Mouse (Mus musculus) fibroblast of lung, adult 2 months (primary cell): ENCODE data around the gene Hoxa3.

ENCODE experiments used
- DNase-seq: peaks from one replicate; pipeline ENCODE4 v3.0.0-alpha.2; 2011; ENCODE audit warnings: low read depth

Gene Hoxa3

DNA sequence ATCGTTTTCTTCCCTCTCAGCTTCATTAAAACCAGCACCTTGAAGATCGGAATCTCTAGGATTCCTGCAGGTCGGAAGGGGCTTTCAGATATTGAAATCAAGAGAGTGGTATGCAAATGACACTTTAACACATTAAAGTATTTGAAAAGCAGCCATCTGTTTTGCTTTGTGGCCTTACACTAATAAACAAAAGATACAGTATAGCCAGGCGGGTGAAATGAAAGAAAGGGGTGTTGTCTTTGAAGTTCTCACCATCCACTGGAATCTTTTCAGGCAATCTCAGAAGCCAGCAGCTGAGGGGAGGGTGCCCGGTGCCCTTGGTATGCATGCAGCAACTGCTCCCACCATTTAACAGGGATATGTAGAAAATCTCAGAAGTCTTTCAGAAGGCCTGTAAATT lies 59.1 kb downstream of the Hoxa3 start:
- DNase-seq, result no peak

DNA sequence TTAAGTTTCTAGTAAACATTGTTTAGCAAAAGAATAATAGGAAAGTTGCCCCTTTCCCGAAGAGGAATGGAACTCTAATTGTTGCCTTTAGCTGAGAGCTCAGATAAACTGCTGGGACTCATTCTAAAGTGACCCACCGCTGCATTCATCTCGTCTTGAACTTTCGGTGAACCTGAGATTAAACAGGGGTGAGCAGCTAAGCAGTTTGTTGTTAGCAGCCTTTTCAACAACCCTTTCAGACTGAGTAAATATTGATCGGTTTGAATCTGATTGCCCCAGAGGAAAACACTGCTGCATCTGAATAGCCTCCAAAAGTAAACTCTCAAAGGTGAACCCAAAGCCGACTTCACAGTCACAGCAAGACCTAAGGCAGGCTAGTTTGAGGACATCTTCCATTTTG lies 59.9 kb downstream of the Hoxa3 start:
- DNase-seq, result no peak

DNA sequence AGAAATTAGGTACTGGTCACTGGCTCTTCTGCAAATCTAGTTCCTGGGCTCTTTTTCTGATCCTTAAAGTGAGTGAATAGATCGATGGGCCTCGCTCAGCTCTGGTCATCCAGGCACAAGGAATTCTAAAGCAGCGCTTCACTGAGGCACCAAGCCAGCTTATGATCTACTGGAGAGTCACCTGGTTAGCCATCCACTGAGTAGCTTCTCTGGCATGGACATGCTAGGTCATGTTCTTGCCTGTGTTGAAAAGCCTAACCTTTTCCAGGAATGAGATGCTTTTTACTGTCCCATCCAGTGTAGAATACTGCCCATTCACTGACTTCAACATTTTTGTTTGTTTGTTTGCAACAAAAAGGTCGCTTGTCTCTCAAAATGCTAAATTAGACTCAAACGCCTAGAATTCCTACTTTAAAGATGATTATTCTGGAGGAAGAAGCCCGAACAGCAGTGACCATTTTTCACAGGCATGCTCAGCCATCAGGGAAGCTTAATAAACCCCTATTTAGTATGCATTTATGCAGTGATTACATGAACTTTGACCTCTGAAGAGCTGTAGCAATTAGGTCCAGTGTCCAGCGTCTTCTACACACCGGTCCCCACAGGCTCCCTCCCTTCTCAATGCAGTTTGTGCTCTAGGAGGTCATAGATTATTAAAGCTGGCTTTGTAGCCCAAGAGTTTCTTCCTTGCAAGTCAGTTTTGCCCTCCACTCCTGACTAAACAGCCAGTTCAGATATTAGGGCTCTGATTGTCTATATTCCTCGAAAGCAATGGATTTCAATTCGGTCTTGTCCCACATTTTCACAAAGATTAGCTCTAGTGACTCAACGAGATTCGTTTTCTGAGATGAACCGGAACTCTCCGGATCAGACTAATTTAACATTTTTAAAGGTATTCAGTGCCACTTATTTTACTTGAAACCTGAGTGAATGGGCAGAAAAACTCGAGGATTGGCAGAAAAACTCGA lies 60.6 kb downstream of the Hoxa3 start:
- no peak for DNase-seq

DNA sequence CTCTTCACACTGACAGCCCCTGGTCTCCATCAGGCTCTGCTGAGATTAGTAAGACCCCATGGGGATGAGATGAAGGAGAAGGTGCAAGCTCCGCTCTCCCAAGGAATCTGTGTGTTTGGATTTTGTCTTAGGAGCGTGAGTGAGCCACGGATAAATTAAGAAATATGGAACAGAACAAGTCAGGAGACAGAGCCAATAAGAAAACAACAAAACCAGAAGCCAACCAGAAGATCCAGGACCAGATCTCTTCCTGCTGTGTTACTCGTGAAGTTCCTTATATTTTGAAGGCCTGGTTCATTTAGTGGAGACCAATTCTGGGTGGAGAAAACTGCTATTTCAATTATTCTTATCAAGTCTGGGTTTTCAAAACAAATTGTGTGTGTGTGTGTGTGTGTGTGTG lies 61.6 kb downstream of the Hoxa3 start:
- no peak for DNase-seq

DNA sequence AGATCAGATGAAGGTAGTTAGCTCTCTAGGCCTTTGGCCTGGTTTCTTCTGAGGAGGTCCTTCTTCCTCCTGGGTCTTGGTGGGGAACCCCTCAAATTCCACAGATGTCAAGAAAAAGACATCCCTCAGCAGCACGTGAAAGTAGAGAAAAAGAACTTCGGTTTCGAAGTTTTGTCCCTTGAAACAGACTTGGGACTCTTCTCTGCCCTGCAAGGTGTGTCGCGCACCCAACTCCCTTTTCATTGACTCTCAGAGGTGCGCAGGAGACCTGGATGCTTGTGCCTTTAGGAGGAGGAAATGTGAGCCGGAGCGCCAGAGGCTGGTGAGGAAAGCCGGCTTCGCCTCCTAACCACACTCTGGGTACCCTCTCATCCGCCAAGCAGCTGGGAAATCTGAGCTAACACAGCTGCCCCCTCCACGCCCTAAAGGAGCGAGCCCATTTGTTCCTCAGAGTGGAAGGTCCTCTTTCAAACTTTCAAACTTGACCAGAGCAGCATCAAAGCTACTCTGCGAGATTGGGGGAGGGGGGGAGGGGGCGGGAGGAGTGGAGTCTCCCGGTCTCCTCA lies 62.7 kb downstream of the Hoxa3 start:
- no peak for DNase-seq

DNA sequence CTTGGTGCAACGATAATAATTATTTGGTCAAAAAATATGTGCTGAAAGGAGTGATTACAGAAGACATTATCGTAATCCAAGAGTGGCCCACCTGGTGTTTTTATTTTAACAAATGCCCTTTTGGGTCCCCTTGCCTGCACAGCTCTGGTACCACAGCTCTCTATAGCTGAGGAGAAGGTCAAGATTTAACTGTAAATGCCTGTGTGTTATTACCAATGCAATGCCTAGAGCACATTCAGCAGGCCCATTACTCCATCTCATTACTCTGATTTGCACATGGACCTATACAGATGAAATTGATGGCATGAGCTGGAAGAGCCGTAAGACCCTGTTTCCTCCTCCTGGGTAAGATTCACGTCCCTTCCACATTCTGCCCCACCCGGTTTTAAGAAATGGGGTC lies 74.0 kb downstream of the Hoxa3 start:
- DNase-seq, result no peak

DNA sequence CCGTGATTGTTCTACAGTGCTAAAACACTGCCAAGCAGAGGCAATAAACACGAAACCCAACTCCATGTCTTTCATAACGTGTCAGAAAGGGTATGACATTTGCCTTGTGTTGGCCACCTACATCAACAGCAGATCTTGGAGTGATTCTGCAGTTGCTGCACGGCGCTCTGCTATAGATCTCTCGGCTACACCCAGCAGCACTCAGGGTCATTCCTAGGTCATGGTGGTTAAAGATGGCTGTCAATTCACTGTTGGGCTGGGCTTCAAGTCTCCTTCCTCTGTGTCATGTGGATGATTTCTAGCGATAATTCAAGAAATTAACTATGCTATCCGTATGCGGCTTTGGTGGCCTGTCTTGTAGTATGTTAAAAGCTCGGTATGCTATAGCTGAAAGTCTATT lies 74.6 kb downstream of the Hoxa3 start:
- DNase-seq, result no peak

DNA sequence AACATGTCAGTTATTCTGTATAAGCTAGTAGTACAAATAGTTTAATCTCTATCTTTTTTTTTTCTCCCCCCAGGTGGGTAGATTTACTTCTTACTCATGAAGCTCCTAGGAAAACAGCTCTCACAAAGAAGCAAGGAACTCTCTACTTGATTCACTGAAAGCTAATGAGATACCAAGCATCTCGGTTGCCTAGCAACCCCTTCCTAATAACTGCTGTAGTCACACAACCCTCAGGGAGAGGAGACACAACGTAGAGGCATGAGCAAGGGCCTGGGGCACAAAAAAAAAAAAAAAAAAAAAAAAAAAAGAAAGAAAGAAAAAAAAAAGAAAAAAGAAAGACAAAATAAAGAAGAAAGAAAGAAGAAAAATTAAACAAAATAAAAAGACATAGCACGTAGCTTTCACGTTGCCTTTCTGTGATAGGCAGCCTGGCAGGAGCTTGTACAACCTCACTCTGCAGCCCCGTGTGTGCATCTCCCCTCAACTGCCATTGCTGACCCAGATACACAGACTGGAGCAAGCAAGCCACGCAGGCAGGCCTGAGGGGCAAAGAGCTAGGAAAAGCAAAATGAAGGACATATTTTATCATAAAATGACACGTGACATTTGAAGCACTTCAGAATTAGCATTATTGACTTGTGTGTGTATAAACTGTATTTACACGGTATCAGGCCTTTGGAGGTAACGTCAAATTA lies 75.1 kb downstream of the Hoxa3 start:
- DNase-seq, result no peak

DNA sequence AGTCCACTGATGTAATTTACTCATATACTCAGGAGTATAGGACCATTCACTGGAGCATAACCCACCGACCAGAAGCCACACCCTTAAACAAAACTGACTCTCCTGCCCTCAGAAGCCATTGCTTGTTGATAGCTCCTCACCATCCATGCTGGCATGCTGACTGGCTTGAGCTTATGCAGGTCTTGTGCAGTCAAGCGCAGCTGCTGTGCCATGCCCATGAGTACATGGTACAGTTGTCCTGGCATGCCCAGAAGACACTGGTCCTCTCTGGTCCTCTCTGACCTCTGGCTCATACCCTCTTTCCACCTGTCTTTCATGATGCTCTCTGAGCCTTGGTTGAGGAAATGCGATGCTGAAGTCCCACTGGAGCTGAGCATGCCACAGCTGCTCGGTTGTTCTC lies 89.5 kb downstream of the Hoxa3 start:
- no peak for DNase-seq

DNA sequence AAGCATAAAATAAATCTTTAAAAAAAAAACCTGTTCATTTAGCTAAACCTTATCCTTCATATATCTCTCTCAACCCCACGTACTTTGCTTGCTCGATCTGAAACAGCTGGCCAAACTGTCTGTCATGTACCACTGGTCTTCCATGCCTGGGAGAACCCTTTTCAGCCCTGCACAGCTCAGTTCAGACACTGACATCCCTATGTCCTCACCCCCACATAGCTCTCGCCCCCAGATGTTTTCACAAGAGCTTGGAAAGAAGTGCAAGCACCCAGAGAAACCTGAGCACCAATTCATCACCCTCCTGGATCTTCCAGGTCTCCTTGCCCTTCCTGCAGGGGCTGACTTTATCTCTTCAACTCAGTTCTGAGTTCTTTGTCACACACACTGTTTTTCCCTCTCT lies 92.0 kb downstream of the Hoxa3 start:
- DNase-seq, result no peak
